Mouse (Mus musculus): ENCODE measurements at regions not wholly inside any gene's neighbourhood (a gene's known extent, or its start where the extent isn't known, plus 50 kb on each side); places are given as distances from the start of the nearest gene placed in this dataset. TPM values are rescaled to one million over a fixed set of nuclear protein-coding genes. Genes with fewer than 3 reads are reported as not detected.
A peak's percentile ranks its signal among the peaks of the same experiment; 100 is the strongest.

DNA sequence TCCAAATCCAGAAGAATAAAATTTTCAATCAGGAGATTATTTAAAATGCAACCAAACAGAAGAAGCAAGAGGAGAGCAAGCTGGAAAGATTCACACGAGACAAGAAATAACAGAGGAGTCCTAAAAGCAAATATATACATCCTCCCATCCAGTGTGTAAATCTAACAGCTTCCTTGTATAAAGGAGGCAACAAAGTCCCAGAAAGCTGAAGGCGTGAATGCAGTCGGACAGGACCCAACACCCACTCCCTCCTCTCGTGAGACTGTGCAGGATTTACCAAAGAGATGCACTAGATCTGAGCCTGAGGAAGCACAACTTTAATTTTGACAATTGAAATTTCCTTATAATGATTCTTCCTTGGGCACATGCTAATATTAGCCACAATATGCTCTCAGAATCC, 103.0 kb upstream of the Dcn start:
- no peak for DNase-seq (ENCODE audit: low spot score in 2 of 2)

DNA sequence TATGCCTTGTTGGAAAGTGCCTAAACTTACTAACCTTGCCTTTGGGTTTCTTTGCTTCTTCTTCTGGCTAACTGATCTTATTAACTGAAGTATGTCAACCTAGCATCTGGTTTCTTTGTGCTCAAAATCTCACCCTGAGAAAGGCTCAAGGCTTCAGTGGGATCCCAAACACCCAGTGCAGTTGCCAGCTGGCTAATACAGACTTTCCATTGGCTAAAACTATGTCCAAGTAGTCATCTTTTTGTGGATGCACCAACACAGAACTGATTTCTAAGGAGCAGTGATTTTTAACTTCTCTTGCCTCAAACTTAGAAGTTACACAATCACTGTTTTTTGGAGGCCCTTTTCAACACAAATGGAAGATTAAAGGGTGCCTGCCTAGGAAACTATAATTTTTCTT, 97.8 kb upstream of the Dcn start:
- peak; percentile 14 to 15 for DNase-seq (ENCODE audit: low spot score in 2 of 2)

DNA sequence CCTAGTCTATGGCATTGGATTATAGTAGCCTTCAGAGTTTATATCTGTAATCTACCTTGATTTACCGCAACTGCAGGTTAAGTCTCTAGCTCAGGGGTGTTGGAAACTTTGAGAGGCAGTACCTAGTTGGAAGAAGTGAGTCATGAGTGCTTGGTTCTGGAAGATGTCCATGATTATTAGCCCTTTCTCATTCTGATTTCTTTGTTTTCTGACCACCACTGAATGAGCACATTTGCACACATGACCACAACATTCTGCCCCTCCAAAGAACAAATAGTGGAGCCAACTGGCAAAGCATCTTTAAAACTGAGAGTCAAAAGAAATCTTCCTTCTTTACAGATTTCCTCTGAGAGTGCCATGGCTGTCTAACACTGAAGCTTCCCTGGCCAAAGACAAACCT, 95.5 kb upstream of the Dcn start:
- DNase-seq (ENCODE audit: low spot score in 2 of 2): no peak

DNA sequence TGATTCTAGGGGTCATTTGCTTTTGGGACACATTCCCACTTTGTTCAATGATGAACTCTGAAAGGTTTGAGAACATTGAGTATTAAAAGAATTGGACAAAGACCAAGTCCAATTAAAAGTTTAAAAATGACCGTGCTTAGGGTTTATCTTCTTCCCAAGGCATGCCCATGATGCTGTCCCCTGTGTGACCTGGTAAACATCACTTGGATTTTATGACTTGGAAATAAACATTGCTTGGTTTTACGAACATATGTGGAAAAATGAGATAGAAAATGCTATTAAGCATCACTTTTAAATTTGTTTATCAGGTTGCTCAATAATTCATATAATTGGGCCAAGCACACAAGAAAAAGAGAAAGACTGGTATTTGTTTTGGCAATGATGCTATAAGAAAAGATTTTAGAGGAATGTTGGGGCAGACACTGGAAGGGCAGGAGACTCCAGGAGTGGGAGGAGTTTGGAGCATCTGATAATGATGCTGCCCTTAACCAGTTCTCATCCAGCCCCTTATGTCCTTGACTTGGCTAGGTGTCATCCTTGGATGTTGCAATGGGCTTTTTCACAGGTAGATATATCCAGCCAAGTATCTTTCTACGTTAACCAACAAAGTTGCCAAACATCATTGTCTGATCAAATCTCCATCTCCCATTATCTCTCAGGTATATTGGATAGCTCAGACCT, 92.1 kb upstream of the Dcn start:
- DNase-seq (ENCODE audit: low spot score in 2 of 2): no peak

DNA sequence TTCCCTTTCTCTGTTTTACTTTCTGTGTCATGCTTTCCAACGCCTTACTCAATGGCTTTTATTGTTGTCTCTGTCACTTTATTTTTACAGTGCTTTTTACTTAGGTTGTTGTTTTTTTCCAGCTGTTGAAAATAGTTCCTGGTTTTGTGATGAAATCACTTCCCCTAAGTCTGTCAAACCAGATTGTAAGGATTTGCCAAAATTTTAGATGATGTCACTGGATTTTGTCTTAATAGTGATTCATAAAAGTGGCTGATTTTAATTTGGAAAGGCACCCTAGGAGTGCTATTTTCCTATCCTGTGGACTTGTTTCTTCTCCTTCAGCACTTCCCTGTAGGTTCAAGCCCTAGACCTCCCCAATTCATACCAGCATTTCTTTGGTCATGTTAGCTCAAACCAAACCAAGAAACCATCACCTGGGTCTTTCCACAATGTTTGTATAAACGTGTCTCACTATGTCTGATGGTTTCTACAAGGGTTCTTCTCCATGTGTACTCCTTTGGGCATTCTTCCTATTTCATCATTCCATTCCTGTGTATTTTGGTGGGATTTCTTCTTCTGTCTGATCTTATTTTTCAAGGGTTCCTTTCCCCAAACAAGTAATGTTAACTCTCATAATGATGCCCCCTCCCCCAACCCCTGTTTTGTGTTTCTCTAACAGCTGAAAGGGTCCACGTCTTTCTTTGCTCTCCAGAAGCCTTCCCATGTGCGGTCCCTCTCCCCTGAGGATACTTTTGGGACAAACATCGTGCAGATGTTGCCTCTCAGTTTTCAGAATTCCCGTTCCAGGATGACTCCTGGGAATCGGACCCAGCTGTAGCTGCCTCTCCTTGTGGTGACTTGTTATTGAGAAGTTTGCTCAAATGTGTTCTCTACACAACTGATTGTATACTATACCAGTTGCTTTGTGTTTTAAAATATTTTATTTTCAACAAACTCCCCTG, 89.5 kb upstream of the Dcn start:
- DNase-seq (ENCODE audit: low spot score in 2 of 2): peak; percentile 17 to 46

DNA sequence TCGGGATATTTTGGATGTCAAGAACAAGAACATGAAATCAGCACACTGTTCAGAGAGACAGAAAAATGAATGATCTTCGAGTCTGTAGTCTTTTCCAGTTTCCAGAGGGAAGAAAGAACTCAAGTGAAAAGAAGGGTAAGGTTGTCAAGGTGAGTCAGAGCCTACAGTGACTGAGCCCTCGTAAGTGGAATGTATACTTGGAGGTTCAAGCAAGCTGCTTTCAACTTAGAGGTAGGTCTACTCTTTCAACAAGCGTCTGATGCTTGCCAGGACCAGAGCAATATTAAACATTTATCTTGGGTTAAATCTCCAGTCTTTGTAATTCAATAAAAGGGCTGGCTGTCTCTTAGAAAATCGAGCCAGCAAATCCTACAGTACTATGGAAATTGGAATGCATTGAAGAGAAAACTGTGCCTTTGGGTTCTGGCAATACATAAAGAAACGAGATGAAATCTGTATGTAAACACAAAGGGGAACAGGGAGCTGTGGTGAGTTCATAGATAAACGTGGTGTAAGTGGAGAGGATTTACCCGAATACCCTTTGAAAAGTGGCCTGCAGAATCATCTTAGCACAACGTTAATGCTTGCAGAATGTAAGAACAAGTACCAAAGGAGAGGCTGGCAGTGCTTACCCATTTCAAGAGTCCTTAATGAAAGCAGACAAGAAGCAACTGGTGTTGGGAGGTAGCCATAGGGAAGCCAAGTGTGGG, 82.2 kb upstream of the Dcn start:
- DNase-seq (ENCODE audit: low spot score in 2 of 2): no peak

DNA sequence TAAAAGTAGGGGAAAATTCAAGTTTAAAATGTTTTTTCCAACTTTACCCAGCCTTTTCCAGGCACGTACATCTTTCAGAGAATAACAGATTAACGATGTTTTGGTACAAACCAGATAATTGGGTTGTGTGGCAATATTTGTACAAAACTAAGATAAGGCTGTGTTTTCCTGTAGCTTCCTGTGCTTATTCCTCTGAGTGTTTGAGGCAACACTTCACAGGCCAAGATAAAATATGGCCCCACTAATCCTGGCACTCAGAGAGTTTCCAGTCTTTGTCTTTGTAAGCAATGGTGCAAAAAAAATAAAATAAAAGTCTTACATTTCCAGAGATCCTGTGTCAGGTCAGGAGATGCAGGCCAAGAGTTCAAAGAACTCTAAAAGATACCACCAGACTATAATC, 81.5 kb upstream of the Dcn start:
- no peak for DNase-seq (ENCODE audit: low spot score in 2 of 2)

DNA sequence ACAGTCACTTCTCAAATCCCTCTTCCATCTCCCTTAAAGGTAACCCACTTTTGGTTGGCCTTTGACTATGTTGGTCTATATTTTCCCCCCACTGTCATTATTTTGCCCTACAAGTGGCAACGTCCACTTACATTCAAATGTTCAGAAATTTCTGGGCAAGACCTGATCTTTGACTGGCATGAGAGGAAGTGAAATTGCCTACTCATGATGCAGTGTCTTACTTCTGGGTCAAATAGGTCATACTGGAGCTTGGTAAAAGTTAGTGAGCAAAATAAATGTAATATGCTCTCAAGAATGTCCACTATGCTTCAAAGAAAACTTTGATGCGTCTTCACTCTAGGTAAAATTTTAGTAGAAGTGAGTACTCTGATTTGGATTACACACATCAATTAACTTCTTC, 76.9 kb upstream of the Dcn start:
- no peak for DNase-seq (ENCODE audit: low spot score in 2 of 2)

DNA sequence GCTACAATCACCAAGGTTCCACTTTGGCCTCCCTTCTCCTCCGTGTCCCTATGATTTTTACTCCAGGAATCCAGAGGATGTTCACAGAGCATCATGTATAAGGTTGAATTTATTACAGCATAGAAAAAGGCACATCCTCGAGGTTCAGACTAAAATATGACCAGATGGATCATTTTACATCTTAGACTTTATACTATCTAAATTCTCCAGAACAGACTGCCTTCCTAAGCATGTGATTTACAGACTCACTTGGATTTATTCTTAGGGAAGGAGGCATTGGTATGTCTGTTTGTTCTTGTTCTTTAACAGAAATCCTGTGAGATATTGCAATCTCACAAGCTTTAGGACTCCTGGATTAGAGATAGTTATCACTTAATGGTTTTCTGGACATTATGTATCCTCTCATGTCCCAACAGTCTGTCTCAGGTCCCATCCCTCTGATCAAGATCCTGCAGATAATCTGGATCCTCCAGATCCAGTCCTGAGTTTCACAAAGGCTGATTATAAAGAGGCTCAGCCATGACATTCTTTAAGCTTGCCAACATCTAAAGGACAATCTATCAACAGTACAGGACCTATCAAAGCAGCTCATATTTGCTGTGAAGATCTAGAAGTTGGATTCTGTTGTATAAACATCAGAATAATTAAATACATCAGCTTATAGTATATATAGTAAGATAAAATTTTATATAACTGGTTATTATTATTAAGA, 75.2 kb upstream of the Dcn start:
- DNase-seq (ENCODE audit: low spot score in 2 of 2): no peak

DNA sequence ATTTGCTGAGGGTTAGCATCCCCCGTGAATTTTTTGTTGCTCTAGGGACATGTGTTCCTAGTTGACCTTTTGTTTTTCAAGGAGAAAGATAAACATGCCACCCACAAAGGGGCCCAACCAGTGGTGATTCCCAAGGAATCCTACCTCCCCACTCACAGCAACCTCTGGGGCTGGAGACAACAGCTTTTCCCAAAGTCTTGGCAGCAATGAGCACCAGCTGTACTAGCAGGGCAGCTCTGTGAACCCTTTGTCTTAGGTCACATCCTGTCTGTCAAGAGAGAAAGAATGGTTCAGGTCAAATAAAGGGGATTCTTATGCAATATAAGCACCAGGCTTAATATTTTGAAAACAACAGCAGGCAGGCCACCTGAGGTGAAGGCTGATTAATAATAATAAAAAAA, 70.2 kb upstream of the Dcn start:
- peak in 1 of 2 experiments; percentile 39 for DNase-seq (ENCODE audit: low spot score in 2 of 2)

DNA sequence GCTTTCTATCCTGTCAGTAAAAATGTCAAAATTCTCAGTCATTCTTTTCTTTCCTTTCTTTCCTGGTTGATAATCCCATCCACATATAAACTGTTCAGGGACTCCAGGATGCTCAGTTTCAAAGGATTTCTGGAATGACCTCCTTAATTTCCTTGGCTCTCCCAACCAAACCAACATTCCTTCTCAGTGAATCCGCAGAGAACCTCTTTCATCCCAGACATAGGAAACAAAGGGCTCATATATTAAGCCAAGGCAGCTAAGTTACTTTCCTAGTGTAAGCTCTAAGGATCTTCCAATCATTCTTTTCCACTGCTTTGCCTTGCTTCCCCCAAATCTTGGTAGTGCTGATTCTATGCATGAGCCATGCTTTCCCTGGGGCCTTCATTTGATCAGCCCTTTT, 69.5 kb upstream of the Dcn start:
- no peak for DNase-seq (ENCODE audit: low spot score in 2 of 2)

DNA sequence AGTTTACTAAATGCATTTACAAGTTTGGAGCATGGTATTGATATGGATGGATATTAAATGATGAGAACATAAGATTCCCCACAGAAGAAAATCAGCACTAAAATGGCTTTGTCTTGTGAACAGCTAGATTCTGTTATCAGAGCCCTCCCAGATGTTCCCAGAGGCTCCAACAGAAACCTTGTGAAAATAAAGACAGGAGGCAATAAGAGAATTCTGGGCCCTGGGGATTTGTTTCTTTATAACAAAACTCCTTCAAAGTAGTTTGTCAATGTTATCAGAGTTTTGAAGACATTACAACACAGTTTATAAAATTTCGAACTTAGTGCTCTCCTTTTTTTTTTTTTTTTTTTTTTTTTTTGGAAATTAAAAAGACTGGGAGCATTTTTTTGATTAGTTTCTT, 56.8 kb upstream of the Dcn start:
- no peak for DNase-seq (ENCODE audit: low spot score in 2 of 2)

DNA sequence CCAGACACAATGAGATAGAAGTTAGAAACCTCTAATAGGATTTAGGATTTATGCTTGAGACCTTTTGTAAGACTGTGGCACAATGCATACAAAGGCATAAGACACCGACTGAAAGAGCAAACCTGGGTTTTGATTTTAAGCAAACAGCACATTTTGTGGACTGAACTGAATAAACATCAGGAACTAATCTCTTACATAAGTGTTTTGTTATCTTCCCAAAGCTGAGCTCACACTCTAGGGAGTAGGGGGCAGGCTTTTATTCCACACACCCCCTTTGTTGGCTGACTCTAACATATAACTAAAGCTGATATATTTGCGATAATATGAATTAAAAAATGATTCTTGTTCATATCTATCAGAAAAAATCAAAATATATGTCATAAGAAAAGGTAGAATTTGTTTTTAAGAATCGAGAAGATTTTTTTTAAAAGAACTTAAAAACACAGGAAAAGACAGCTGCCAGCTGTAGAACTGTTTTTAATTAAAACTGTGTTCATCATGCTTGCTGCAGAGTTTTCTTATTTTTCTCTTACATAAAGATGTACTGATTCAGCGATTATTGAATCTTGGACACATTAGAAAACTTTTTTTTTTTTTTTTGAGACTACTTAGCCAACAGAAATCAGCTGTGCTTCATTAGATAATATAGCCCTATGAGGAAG, 56.2 kb upstream of the Dcn start:
- DNase-seq (ENCODE audit: low spot score in 2 of 2): peak in 1 of 2 experiments; percentile 5

Small RNA genes in the stretch of these regions (microRNA-seq; reads per million reads assigned to microRNA genes)
- gene Gm24587: not detected
- gene Mir3966: not detected
